Mouse (Mus musculus) kidney, embryonic 14.5 days (tissue): Measurements from ENCODE around the gene Ttll8. TPM values are rescaled to one million over a fixed set of nuclear protein-coding genes. Genes with fewer than 3 reads are reported as not detected.

ENCODE experiments used
- ATAC-seq: fragments of 200-750 bp; cut with Nextera tagmentation; 2 replicates; pipeline ENCODE4 v1.8.0; 2017; ENCODE audit warnings: moderate number of reproducible peaks, mild to moderate bottlenecking, moderate TSS enrichment, moderate library complexity; ENCODE audit not compliant: low FRiP score, low TSS enrichment
- H3K27ac ChIP-seq: fragments of 300-500 bp; sonication (generic); 2 replicates; pipeline ENCODE4 v1.5.1; 2014; ENCODE audit warnings: low read depth, mild to moderate bottlenecking, low read length, moderate library complexity, mixed read lengths
- H3K27me3 ChIP-seq: fragments of 300-500 bp; sonication (generic); 2 replicates; pipeline ENCODE4 v1.6.1; 2014; ENCODE audit warnings: mild to moderate bottlenecking, low read length; ENCODE audit not compliant: control insufficient read depth, insufficient read depth
- H3K36me3 ChIP-seq: fragments of 300-500 bp; sonication (generic); 2 replicates; pipeline ENCODE4 v1.6.1; 2014; ENCODE audit warnings: low read length, mixed read lengths; ENCODE audit not compliant: control insufficient read depth, insufficient read depth
- H3K4me1 ChIP-seq: fragments of 300-500 bp; sonication (generic); 2 replicates; pipeline ENCODE4 v1.6.1; 2014; ENCODE audit warnings: low read length, mixed read lengths; ENCODE audit not compliant: control insufficient read depth, insufficient read depth
- H3K4me2 ChIP-seq: fragments of 300-500 bp; sonication (generic); replicated peaks from 2 replicates; pipeline ENCODE4 v1.6.1; 2014; ENCODE audit warnings: low read depth, mild to moderate bottlenecking, low read length
- H3K4me3 ChIP-seq: fragments of 300-500 bp; sonication (generic); 2 replicates; pipeline ENCODE4 v1.5.1; 2014; ENCODE audit warnings: mild to moderate bottlenecking, low read length
- H3K9ac ChIP-seq: fragments of 300-500 bp; sonication (generic); 2 replicates; pipeline ENCODE4 v1.6.1; 2014; ENCODE audit warnings: low read depth, mild to moderate bottlenecking, low read length, moderate library complexity
- H3K9me3 ChIP-seq: fragments of 300-500 bp; sonication (generic); 2 replicates; pipeline ENCODE4 v1.6.1; 2016; ENCODE audit warnings: low read length; ENCODE audit not compliant: control insufficient read depth
- WGBS: fragments of 180-500 bp; shearing (Covaris S2); extraction: QIAGEN DNeasy Blood & Tissue Kit; methylation state at CpG from one replicate; pipeline ENCODE4 v1.1.7; 2014; 5-methylcytosine and 5-hydroxymethylcytosine counted together
- polyA plus RNA-seq: library from polyadenylated mRNA; unstranded; fragments of >200 nt; fragmentation: Nextera tagmentation; extraction: Ambion mirVana; gene quantifications from 2 replicates; pipeline ENCODE4 v1.2.1, GENCODE M21; 2014

Gene Ttll8
- polyA plus RNA-seq, 1 experiment from 2014 or later, result not detected

DNA sequence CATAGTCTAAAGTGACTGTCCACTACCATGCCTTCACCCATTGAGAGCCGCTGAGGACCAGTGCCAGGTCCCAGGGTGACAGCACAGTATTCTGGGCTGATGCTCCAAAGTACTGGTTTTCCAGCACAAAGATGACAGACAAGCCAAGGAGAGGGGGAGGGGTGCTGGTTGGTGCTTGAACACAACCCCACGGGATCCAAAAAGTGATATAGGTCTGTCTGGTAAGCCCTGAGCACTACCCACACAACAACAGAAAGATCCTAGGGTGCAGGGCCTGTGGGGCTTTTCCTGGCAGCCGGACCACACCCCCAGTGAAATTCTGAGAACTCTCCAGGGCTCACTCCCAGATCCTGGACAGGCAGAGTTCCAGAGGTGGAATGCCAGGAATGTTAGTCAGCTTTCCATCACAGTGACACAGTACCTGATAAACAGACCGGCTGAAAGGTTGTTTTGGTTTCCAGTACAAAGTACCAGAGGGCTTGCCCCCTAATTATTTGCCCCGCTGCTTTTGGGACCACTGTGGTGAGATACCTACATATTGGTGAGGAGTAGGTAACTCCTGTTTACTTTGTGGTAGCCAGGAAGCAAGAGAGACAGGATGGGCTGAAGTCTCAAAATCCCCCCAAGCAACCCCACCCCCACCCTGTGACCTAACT is 86.7 kb downstream of the Ttll8 start:
- peaks cover 36% of the 10 kb centered on the region for H3K4me1 ChIP-seq
- no peak overlapping the region for H3K9ac ChIP-seq
- peak overlapping the region; percentile 47; the same call in 1 of the 2 replicates for H3K27ac ChIP-seq

DNA sequence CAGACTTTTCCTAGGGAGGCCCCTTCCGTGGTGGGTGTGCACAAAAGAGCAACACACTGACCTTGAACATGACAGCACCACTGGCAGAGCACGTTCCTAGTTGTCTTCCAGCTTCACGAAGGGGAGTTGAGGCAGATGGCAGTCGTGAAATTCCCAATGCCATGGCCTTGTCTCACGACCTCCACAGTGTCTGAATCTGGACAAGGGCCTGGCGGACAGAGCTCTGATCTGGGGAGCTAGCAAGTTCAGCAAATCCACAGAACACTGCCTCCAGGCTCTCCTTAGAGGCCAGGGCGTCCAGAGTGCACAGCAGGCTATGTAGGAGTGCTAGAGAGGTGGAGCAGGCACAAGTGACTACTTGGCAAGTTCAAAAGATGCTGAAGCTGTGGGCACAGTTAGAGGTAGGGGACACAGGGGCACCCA is 87.3 kb downstream of the Ttll8 start:
- Histone ChIP-seq H3K4me1 (peaks cover 36% of the 10 kb centered on the region), H3K9ac (no peak overlapping the region), H3K36me3 (peaks cover 28% of the 10 kb centered on the region), H3K4me3 (no peak overlapping the region), H3K27me3 (no peaks in the 10 kb centered on the region), H3K9me3 (no peaks in the 10 kb centered on the region), H3K27ac (peak overlapping the region; percentile 47; the same call in 1 of the 2 replicates), H3K4me2 (no peak overlapping the region)
- 56% methylated on average over 7 of the region's 7 CpGs for WGBS
- ATAC-seq, result no peak

More for the DNA sequence above, 86.7 kb downstream of the Ttll8 start:
- H3K36me3 ChIP-seq, result peaks cover 28% of the 10 kb centered on the region
- no peaks in the 10 kb centered on the region for H3K27me3 ChIP-seq
- no peaks in the 10 kb centered on the region for H3K9me3 ChIP-seq
- no peak overlapping the region for H3K4me3 ChIP-seq
- no peak for ATAC-seq
- WGBS, result 18% methylated on average over 5 of the region's 5 CpGs
- no peak overlapping the region for H3K4me2 ChIP-seq

DNA sequence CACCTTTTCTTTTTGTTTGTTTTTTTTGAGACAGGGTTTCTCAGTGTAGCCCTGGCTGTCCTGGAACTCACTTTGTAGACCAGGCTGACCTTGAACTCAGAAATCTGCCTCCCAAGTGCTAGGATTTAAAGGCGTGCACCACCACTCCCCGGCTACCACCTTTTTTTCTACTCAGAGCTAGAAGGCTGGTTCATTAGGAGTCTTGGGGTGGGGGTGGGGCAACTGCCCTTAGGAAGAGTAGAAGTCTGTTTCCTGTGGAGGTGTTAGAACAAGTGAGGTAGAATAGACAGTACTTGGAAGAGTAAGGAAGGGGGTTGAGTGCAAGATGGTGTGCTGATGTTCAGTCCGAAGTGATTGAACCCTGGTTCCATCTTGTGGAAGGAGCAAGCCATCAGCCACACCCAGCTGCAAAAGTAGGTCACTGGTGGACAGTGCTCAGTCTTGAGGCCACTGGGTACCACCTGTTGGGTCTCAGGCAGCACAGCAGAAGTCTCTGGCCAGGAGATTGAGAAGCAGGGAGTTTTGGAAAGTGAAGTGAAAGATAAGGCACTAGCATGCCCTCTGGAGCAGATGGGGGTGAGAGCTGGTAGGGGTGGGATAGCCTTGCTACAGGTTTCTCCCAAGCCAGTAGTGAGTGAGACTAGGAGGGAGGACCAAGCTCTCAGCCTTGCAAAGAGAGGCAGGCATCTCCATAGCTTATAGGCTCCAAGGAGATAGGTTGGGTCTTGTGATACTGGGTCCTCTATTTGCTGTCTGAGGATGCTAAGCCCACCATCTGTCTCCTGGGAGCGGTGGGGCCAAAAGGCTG is 88.1 kb downstream of the Ttll8 start:
- ATAC-seq, result no peak
- Histone ChIP-seq H3K9me3 (no peaks in the 10 kb centered on the region), H3K4me2 (no peak overlapping the region), H3K4me1 (peaks cover 36% of the 10 kb centered on the region), H3K9ac (no peak overlapping the region), H3K27me3 (no peaks in the 10 kb centered on the region), H3K36me3 (peaks cover 28% of the 10 kb centered on the region), H3K27ac (no peak overlapping the region), H3K4me3 (no peak overlapping the region)
- 79% methylated on average over 4 of the region's 4 CpGs for WGBS

DNA sequence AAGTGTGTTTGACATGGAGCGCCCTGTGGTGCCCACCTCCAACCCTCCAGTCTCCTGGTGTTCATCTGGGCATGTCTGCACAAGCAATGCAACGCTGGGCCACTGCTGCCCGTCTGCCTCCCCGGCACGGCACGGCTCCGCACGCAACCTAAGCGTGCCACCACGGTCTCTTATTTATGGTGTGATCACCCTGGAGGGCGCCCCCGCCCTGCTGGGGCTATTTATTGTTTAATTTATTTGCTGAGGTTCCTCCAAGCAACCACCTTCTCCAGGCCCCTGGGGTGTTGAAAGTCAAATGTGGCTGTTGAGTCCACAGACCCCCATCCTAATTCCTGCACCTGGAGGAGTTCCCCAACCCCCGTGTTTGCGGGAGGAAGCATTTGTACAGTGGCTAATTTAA is 89.2 kb downstream of the Ttll8 start:
- H3K27ac ChIP-seq, result no peak overlapping the region
- 61% methylated on average over 14 of the region's 14 CpGs for WGBS
- H3K4me1 ChIP-seq, result peaks cover 36% of the 10 kb centered on the region
- peaks cover 28% of the 10 kb centered on the region for H3K36me3 ChIP-seq
- H3K4me3 ChIP-seq, result peak overlapping the region; percentile 9; the same call in 1 of the 2 replicates
- 0 out of 2 replicates have a peak overlapping the region, but pooled peaks have one; percentile 90 for H3K9ac ChIP-seq
- no peak for ATAC-seq
- H3K9me3 ChIP-seq, result no peaks in the 10 kb centered on the region
- H3K27me3 ChIP-seq, result no peaks in the 10 kb centered on the region
- peak overlapping the region; percentile 97 for H3K4me2 ChIP-seq

DNA sequence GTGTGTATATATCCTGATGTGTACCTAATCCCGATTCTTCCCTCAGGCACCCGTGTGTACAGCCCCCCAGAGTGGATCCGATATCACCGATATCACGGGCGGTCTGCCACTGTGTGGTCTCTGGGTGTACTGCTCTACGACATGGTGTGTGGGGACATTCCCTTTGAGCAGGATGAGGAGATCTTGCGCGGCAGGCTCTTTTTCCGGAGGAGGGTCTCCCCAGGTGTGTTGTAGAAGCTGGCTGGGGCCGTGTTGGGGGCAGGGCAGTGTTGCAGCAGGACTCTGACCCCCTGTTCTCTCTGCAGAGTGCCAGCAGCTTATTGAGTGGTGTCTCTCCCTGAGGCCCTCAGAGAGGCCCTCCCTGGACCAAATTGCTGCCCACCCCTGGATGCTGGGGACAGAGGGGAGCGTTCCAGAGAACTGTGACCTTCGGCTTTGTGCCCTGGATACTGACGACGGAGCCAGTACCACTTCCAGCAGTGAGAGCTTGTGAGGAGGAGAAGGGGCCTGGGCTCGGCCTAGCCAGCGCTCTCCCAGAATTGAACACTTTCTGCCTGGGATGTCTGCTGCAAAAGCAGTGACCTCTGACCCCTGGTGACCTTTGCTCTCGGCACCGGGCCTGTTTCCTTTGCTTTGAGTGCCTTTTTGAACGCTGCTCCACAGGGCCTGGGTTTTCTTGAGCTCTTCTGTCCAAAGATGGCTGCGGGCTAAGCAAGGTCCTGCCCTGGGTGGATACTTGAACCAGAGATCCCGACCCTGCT is 89.8 kb downstream of the Ttll8 start:
- H3K4me2 ChIP-seq, result peak overlapping the region; percentile 97
- no peaks in the 10 kb centered on the region for H3K27me3 ChIP-seq
- WGBS, result 37% methylated on average over 22 of the region's 22 CpGs
- no peaks in the 10 kb centered on the region for H3K9me3 ChIP-seq
- peaks cover 28% of the 10 kb centered on the region for H3K36me3 ChIP-seq
- H3K9ac ChIP-seq, result peak overlapping the region; percentile 90; the same call in 1 of the 2 replicates
- ATAC-seq, result peak; percentile 8
- peak overlapping the region; percentile 78 for H3K27ac ChIP-seq
- H3K4me3 ChIP-seq, result peak overlapping the region; percentile 93
- H3K4me1 ChIP-seq, result peaks cover 36% of the 10 kb centered on the region

DNA sequence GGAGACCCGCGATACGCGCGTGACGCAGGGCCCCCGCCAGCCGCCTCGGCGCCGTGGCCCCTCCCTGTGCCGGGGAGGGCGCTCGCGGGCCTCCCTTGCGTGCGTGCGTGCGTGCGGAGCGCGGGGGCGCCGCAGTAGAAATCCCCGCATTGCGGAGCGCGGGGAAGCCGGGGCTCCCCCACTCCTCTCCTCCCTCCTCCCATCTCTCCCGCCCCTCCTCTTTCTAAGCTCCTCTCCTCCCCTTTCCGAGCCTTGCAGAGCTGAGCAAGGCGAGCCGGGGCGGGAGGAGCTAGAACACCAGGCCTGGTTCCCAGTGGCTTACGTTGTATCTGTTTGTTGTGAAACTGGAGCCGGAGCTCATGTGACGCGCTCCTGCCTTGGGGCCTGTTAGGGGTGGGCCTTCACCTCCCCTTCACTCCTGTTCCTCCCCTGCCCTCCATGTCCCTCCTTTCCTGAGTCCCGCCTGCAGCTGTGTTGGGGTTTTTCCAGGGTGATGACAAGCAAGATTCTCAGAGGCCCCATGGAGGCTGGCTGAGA is 90.5 kb downstream of the Ttll8 start:
- peak; percentile 82 for ATAC-seq
- Histone ChIP-seq H3K4me1 (peaks cover 36% of the 10 kb centered on the region), H3K27me3 (no peaks in the 10 kb centered on the region), H3K27ac (peak overlapping the region; percentile 78), H3K4me2 (peak overlapping the region; percentile 97), H3K9ac (peak overlapping the region; percentile 90), H3K36me3 (peaks cover 28% of the 10 kb centered on the region), H3K4me3 (peak overlapping the region; percentile 93), H3K9me3 (no peaks in the 10 kb centered on the region)
- under 1% methylated on average over 15 of the region's 39 CpGs for WGBS

DNA sequence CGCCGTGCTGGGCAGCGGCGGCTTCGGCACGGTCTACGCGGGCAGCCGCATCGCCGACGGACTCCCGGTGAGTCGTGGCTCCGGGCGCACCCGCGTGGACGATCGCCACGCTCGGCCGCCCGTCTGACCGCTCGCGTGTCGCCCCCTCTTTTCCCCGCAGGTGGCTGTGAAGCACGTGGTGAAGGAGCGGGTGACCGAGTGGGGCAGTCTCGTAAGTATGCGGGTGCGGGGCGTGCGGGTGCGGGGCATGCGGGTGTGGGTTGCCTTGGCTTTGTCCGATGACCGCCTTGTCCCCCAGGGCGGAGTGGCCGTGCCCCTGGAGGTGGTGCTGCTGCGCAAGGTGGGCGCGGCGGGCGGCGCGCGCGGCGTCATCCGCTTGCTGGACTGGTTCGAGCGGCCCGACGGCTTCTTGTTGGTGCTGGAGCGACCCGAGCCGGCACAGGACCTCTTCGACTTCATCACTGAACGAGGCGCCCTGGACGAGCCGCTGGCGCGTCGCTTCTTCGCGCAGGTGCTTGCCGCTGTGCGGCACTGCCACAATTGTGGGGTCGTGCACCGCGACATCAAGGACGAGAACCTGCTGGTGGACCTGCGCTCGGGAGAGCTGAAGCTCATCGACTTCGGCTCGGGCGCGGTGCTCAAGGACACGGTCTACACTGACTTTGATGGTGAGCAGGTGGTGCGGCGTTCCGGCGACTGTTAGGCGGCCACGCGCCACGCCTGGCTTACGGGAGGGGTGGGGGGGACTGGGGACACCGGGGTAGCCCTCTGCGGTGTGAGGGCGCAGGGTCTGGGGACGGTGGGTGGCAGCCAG is 91.1 kb downstream of the Ttll8 start:
- peak overlapping the region; percentile 74 for H3K27ac ChIP-seq
- peak overlapping the region; percentile 97 for H3K4me2 ChIP-seq
- peak overlapping the region; percentile 93 for H3K4me3 ChIP-seq
- peak overlapping the region; percentile 90 for H3K9ac ChIP-seq
- peak; percentile 3; the same call in 1 of the 2 replicates for ATAC-seq
- H3K36me3 ChIP-seq, result peaks cover 28% of the 10 kb centered on the region
- H3K27me3 ChIP-seq, result no peaks in the 10 kb centered on the region
- WGBS, result under 1% methylated on average over 90 of the region's 98 CpGs
- H3K9me3 ChIP-seq, result no peaks in the 10 kb centered on the region
- H3K4me1 ChIP-seq, result peaks cover 36% of the 10 kb centered on the region
